Comparison of ENCODE assay signal across 18 mouse cellular contexts in genomic region chr8:74204601-74205000, GRCm38 (mm10).
DNase-seq lines count a peak whose midpoint lies in the region; TF ChIP-seq lines count a peak whose summit lies in the region.
"Had no signal": no experiment of that assay in that cellular context is flagged by ENCODE, and none has a peak within 500 bp of the region (broad histone marks: within the 10 kb centered on the region; RNA-seq: fewer than 3 reads in every experiment).

No protein-coding gene starts in this region.

- no peaks in the 10 kb centered on the region; the same call in none of the 2 replicates for H3K4me1 ChIP-seq in cortical plate, adult 2 months (ENCODE audit: control insufficient read depth, insufficient read depth, low read length)
- H3K4me1 ChIP-seq: embryonic facial prominence, embryonic 12.5 days; hindbrain, embryonic 13.5 days; liver, embryonic 15.5 days had no signal

- peak; percentile 5 for DNase-seq in embryo, embryonic 10.5 days (ENCODE audit: low spot score)
- no peak for DNase-seq in embryo, embryonic 10 days (ENCODE audit: low spot score)
- DNase-seq in left cerebral cortex, adult 11 months (ENCODE audit: low spot score): peak; percentile 51
- no peak for DNase-seq in left cerebral cortex, postnatal 4 days
- peak; percentile 46 to 85 for DNase-seq in left cerebral cortex, postnatal 25 days (ENCODE audit: low spot score in 2 of 2)
- DNase-seq in gastrocnemius, postnatal 14 days: no peak
- DNase-seq in adrenal gland, postnatal 36 days: no peak
- DNase-seq: cerebellum, postnatal 10 days; gastrocnemius, postnatal 36 days; heart, postnatal 14 days; lung, postnatal 10 days; thymus, postnatal 14 days had no signal

- no peak for TF ChIP-seq CTCF in cortical plate, adult 2 months (IDR thresholded peaks at IDR 0.05; ENCODE audit: extremely low read depth, insufficient read depth, low read length)

- intact Hi-C loops in left cerebral cortex, postnatal 4 days (cut with DNase I): no loop called here
- intact Hi-C loops in left cerebral cortex, postnatal 25 days (cut with DNase I): loop anchor here (5.0 to 10.0 kb wide), 4 partner anchors 282 to 850 kb away; partner anchors contain the start of gene Large1
- intact Hi-C loops in gastrocnemius, postnatal 14 days (cut with DNase I; ENCODE audit: low total_unique reads): no loop called here

- peak overlapping the region; percentile 93 for H3K27ac ChIP-seq in cortical plate, adult 2 months (ENCODE audit: insufficient read depth, low read length)
- H3K27ac ChIP-seq: embryonic facial prominence, embryonic 12.5 days; hindbrain, embryonic 13.5 days; kidney, postnatal 0 days; liver, embryonic 15.5 days; stomach, postnatal 0 days had no signal

- no peak overlapping the region for H3K4me3 ChIP-seq in cortical plate, adult 2 months (ENCODE audit: insufficient read depth, low read length)
- H3K4me3 ChIP-seq: embryonic facial prominence, embryonic 12.5 days; hindbrain, embryonic 13.5 days; liver, embryonic 15.5 days had no signal

- TF ChIP-seq POLR2A in cortical plate, adult 2 months (IDR thresholded peaks at IDR 0.05; ENCODE audit: extremely low read depth, insufficient read depth, low read length): no peak

Comparison
In these comparisons a context has a peak if more than half of its experiments do, and no peak if none do; other contexts are left out.
1. DNase-seq: peak in embryo, embryonic 10.5 days (single experiment), left cerebral cortex, adult 11 months (single experiment) and left cerebral cortex, postnatal 25 days (2 of 2); none in embryo, embryonic 10 days (single experiment), left cerebral cortex, postnatal 4 days (single experiment), gastrocnemius, postnatal 14 days (single experiment) and adrenal gland, postnatal 36 days (0 of 2).